Mouse (Mus musculus) limb, embryonic 15.5 days (tissue): Measurements from ENCODE around the gene Sh3pxd2a. TPM values are rescaled to one million over a fixed set of nuclear protein-coding genes. Genes with fewer than 3 reads are reported as not detected.

Source experiments
- ATAC-seq: fragments of 200-750 bp; cut with Nextera tagmentation; 2 replicates; pipeline ENCODE4 v1.8.0; 2017; ENCODE audit warnings: low read depth, moderate TSS enrichment; ENCODE audit not compliant: insufficient number of reproducible peaks, low FRiP score, low TSS enrichment
- H3K27ac ChIP-seq: fragments of 300-500 bp; sonication (generic); 2 replicates; pipeline ENCODE4 v1.5.1; 2015; ENCODE audit warnings: moderate library complexity, mild to moderate bottlenecking, inconsistent platforms
- H3K27me3 ChIP-seq: fragments of 300-500 bp; sonication (generic); 2 replicates; pipeline ENCODE4 v1.6.1; 2015; ENCODE audit warnings: inconsistent platforms
- H3K36me3 ChIP-seq: fragments of 300-500 bp; sonication (generic); 2 replicates; pipeline ENCODE4 v1.6.1; 2015; ENCODE audit warnings: inconsistent platforms
- H3K4me1 ChIP-seq: fragments of 300-500 bp; sonication (generic); 2 replicates; pipeline ENCODE4 v1.6.1; 2015; ENCODE audit warnings: inconsistent platforms
- H3K4me2 ChIP-seq: fragments of 300-500 bp; sonication (generic); 2 replicates; pipeline ENCODE4 v1.6.1; 2015; ENCODE audit warnings: mild to moderate bottlenecking, inconsistent platforms
- H3K4me3 ChIP-seq: fragments of 300-500 bp; sonication (generic); 2 replicates; pipeline ENCODE4 v1.5.1; 2015; ENCODE audit warnings: mild to moderate bottlenecking, inconsistent platforms
- H3K9ac ChIP-seq: fragments of 300-500 bp; sonication (generic); 2 replicates; pipeline ENCODE4 v1.6.1; 2015; ENCODE audit warnings: inconsistent platforms
- H3K9me3 ChIP-seq: fragments of 300-500 bp; sonication (generic); 2 replicates; pipeline ENCODE4 v1.6.1; 2016; ENCODE audit warnings: inconsistent platforms
- WGBS: fragments of 180-500 bp; shearing (Covaris S2); methylation state at CpG from one replicate; pipeline ENCODE4 v1.1.7; 2015; 5-methylcytosine and 5-hydroxymethylcytosine counted together
- polyA plus RNA-seq: library from polyadenylated mRNA; unstranded; fragments of >200 nt; fragmentation: Nextera tagmentation; extraction: Ambion mirVana; gene quantifications from 2 replicates; pipeline ENCODE4 v1.2.1, GENCODE M21; 2015

The Sh3pxd2a gene
- polyA plus RNA-seq, 1 experiment from 2014 or later: 12.4 TPM

DNA sequence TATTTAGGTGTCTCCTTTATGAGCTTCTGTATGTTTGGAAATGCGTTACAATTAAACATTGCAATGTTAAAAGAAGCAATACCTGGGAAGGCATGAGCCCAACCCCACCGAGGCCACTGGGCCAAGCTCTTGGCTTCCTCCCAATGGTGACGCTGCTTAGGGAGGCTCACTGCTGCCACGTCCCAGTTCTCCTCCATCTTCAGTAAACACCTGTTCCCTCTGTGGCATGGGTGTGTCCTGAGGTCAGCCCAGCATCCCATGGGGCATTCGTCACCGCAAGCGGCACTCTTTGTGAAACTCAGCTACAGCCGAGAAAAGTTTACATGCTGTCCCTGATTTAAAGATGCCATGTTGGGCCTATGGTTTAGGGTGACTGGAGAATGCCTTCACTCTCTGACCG lies 23.4 kb upstream of the Sh3pxd2a start:
- Histone ChIP-seq H3K36me3 (no peaks in the 10 kb centered on the region), H3K9ac (no peak overlapping the region), H3K4me1 (peaks cover 11% of the 10 kb centered on the region), H3K27ac (no peak overlapping the region), H3K27me3 (no peaks in the 10 kb centered on the region), H3K4me2 (no peak overlapping the region), H3K4me3 (no peak overlapping the region), H3K9me3 (no peaks in the 10 kb centered on the region)
- no peak for ATAC-seq
- 77% methylated on average over 9 of the region's 9 CpGs for WGBS

DNA sequence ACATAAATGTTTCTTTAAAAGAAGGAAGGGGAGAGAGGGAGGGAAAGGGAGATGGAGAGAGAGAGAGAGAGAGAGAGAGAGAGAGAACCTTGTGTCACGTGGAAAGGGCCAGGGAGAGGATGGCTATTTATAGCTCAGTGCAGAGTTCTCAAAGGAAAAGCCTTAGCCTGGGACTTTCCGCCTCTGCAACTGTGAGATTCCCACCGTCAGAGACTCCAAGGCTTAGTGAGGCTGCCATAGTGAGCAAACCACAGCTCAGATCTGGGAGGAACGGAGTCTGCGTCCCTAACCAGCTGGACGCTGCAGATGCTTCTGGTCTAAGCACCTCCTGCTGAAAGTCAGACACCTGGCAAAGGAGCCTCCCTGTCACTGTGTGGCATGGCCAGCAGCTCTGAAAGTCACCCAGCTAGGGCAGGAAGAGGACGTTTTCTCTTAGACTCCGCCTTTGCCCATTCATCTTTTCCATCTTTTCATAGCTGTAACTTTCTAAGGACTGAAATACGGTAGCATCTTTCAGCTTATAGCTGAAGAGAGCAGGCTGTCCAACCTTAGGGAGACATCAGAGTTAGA lies 21.9 kb upstream of the Sh3pxd2a start:
- Histone ChIP-seq H3K9me3 (no peaks in the 10 kb centered on the region), H3K27ac (peak overlapping the region; percentile 63; the same call in 1 of the 2 replicates), H3K9ac (no peak overlapping the region), H3K4me1 (peaks cover 10% of the 10 kb centered on the region), H3K36me3 (no peaks in the 10 kb centered on the region), H3K4me2 (no peak overlapping the region), H3K4me3 (no peak overlapping the region), H3K27me3 (no peaks in the 10 kb centered on the region)
- ATAC-seq: no peak
- 31% methylated on average over 9 of the region's 9 CpGs for WGBS

- WGBS: 80% methylated on average over 3 of the region's 3 CpGs
- Histone ChIP-seq H3K27ac (no peak overlapping the region), H3K36me3 (no peaks in the 10 kb centered on the region)
Measured at GRCm38 (mm10) chr19:47484110-47484509, 19.9 kb upstream of the Sh3pxd2a start.

GRCm38 (mm10) chr19:47483346-47483745 lies 19.1 kb upstream of the Sh3pxd2a start:
- Histone ChIP-seq H3K4me2 (no peak overlapping the region), H3K36me3 (no peaks in the 10 kb centered on the region), H3K4me3 (no peak overlapping the region), H3K27me3 (no peaks in the 10 kb centered on the region), H3K4me1 (peaks cover 10% of the 10 kb centered on the region), H3K9me3 (no peaks in the 10 kb centered on the region), H3K27ac (no peak overlapping the region), H3K9ac (no peak overlapping the region)
- no peak for ATAC-seq
- 64% methylated on average over 3 of the region's 3 CpGs for WGBS

More at GRCm38 (mm10) chr19:47484110-47484509, 19.9 kb upstream of the Sh3pxd2a start:
- Histone ChIP-seq H3K9ac (no peak overlapping the region), H3K9me3 (no peaks in the 10 kb centered on the region), H3K4me2 (no peak overlapping the region), H3K4me3 (no peak overlapping the region), H3K4me1 (peaks cover 10% of the 10 kb centered on the region), H3K27me3 (no peaks in the 10 kb centered on the region)
- ATAC-seq: no peak

GRCm38 (mm10) chr19:47473453-47473852 lies 9.3 kb upstream of the Sh3pxd2a start:
- Histone ChIP-seq H3K4me1 (peaks cover 6% of the 10 kb centered on the region; the same call in 1 of the 2 replicates), H3K27me3 (no peaks in the 10 kb centered on the region), H3K9me3 (no peaks in the 10 kb centered on the region), H3K27ac (no peak overlapping the region), H3K36me3 (no peaks in the 10 kb centered on the region), H3K9ac (no peak overlapping the region), H3K4me2 (no peak overlapping the region), H3K4me3 (no peak overlapping the region)
- no peak for ATAC-seq
- 76% methylated on average over 3 of the region's 3 CpGs for WGBS

- H3K4me1 ChIP-seq: peaks cover 6% of the 10 kb centered on the region; the same call in 1 of the 2 replicates
- no peak for ATAC-seq
- H3K4me2 ChIP-seq: no peak overlapping the region
- no peaks in the 10 kb centered on the region for H3K27me3 ChIP-seq
- H3K9me3 ChIP-seq: no peaks in the 10 kb centered on the region
- no peak overlapping the region for H3K4me3 ChIP-seq
- no peak overlapping the region for H3K9ac ChIP-seq
- no peaks in the 10 kb centered on the region for H3K36me3 ChIP-seq
- 37% methylated on average over 15 of the region's 15 CpGs for WGBS
- no peak overlapping the region for H3K27ac ChIP-seq
Measured at GRCm38 (mm10) chr19:47472881-47473400, 8.7 kb upstream of the Sh3pxd2a start.

- H3K27me3 ChIP-seq: no peaks in the 10 kb centered on the region
- no peaks in the 10 kb centered on the region for H3K36me3 ChIP-seq
- no peak overlapping the region for H3K27ac ChIP-seq
- no peak for ATAC-seq
- no peak overlapping the region for H3K4me2 ChIP-seq
- peaks cover 6% of the 10 kb centered on the region; the same call in 1 of the 2 replicates for H3K4me1 ChIP-seq
- no peak overlapping the region for H3K4me3 ChIP-seq
- no peak overlapping the region for H3K9ac ChIP-seq
- no peaks in the 10 kb centered on the region for H3K9me3 ChIP-seq
- WGBS: 87% methylated on average over 4 of the region's 4 CpGs
Measured at GRCm38 (mm10) chr19:47471808-47472207, 7.6 kb upstream of the Sh3pxd2a start.

- Histone ChIP-seq H3K27me3 (no peaks in the 10 kb centered on the region), H3K4me3 (no peak overlapping the region), H3K4me2 (no peak overlapping the region), H3K9me3 (no peaks in the 10 kb centered on the region), H3K27ac (no peak overlapping the region), H3K9ac (no peak overlapping the region), H3K36me3 (no peaks in the 10 kb centered on the region), H3K4me1 (peaks cover 12% of the 10 kb centered on the region)
- 58% methylated on average over 3 of the region's 3 CpGs for WGBS
- ATAC-seq: no peak
Measured at GRCm38 (mm10) chr19:47468750-47469149, 4.5 kb upstream of the Sh3pxd2a start.

DNA sequence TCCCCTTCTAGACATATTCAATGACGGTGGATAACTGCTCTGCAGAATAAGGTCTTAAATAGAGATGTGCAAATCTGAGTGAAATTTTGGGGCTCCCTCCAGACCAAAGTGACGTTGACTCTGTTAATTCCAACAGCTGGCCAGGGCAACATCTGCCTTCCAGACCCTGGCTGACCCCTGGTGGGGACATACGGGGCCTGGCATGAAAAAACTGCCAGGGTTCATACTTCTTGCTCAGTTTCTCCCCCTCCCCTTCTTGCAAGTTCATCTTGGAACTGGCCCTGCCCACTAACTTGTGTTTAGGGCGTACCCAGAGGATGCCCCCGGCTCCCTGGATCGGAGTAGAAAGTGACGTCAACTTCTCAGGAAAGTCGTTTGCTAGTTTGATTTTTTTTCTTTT lies 2.6 kb upstream of the Sh3pxd2a start:
- ATAC-seq: no peak

DNA sequence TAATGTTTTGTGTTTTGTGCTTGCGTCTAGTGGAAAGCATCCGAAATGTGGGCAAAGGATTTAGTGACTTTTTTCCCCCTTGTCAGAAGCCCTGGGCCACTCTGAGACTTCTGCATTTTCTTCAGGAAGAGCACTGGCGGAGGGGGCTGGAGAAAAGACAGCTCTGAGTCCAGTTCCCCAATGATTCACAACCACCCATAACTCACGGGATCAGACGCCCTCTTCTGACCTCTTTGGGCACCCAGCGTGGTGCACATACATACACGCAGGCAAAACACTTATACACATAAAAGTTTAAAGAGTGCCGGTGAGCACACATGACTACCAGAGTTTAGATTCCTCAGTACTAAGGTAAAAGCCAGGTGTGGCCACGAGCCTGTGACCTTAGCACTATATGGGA lies 1.3 kb upstream of the Sh3pxd2a start:
- WGBS: 56% methylated on average over 9 of the region's 9 CpGs
- H3K4me2 ChIP-seq: no peak overlapping the region
- H3K27me3 ChIP-seq: no peaks in the 10 kb centered on the region
- H3K9ac ChIP-seq: no peak overlapping the region
- H3K27ac ChIP-seq: no peak overlapping the region
- H3K4me1 ChIP-seq: peaks cover 31% of the 10 kb centered on the region
- H3K36me3 ChIP-seq: no peaks in the 10 kb centered on the region
- no peaks in the 10 kb centered on the region for H3K9me3 ChIP-seq
- no peak for ATAC-seq
- no peak overlapping the region for H3K4me3 ChIP-seq

More for the DNA sequence above, 2.6 kb upstream of the Sh3pxd2a start:
- peaks cover 23% of the 10 kb centered on the region for H3K4me1 ChIP-seq
- H3K9me3 ChIP-seq: no peaks in the 10 kb centered on the region
- no peaks in the 10 kb centered on the region for H3K36me3 ChIP-seq
- no peak overlapping the region for H3K9ac ChIP-seq
- no peaks in the 10 kb centered on the region for H3K27me3 ChIP-seq
- 62% methylated on average over 8 of the region's 8 CpGs for WGBS
- H3K4me3 ChIP-seq: no peak overlapping the region
- no peak overlapping the region for H3K4me2 ChIP-seq
- H3K27ac ChIP-seq: no peak overlapping the region

GRCm38 (mm10) chr19:47463636-47464303 lies 431 bp downstream of the Sh3pxd2a start:
- H3K27me3 ChIP-seq: no peaks in the 10 kb centered on the region
- H3K27ac ChIP-seq: peak overlapping the region; percentile 91
- under 1% methylated on average over 43 of the region's 46 CpGs for WGBS
- H3K9ac ChIP-seq: peak overlapping the region; percentile 94
- peak overlapping the region; percentile 88 for H3K4me2 ChIP-seq
- peaks cover 45% of the 10 kb centered on the region for H3K4me1 ChIP-seq
- ATAC-seq: peak; percentile 61
- H3K36me3 ChIP-seq: no peaks in the 10 kb centered on the region
- H3K9me3 ChIP-seq: no peaks in the 10 kb centered on the region
- H3K4me3 ChIP-seq: peak overlapping the region; percentile 80

DNA sequence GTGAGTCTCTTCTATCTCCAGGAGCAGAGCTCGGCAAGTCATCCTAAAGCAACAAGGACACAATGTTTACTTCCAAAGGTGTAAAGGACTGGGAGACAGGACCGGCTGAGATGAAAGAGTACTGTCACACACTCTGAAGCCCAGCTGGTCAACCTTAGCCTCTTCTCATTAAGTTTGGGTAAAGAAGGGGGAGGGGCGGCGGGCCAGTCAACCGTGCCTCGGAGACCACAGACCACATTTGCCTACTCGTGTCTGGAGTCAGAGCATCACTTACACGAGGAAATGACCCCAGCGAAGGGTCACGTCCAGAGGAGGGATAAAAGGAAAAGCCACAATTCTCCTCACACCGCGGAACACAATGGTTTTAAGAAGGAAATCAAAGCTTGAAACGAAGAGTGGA lies 995 bp downstream of the Sh3pxd2a start:
- H3K4me3 ChIP-seq: peak overlapping the region; percentile 80
- no peaks in the 10 kb centered on the region for H3K9me3 ChIP-seq
- H3K27me3 ChIP-seq: no peaks in the 10 kb centered on the region
- peak overlapping the region; percentile 88 for H3K4me2 ChIP-seq
- ATAC-seq: no peak
- no peaks in the 10 kb centered on the region for H3K36me3 ChIP-seq
- H3K4me1 ChIP-seq: peaks cover 51% of the 10 kb centered on the region
- H3K27ac ChIP-seq: peak overlapping the region; percentile 91
- peak overlapping the region; percentile 94 for H3K9ac ChIP-seq
- under 1% methylated on average over 13 of the region's 13 CpGs for WGBS
